Mouse (Mus musculus): Measurements from ENCODE around the gene Aldoart1. TPM values are rescaled to one million over a fixed set of nuclear protein-coding genes. Genes with fewer than 3 reads are reported as not detected.

Aldoart1 gene
- not detected in 2 replicates for polyA plus RNA-seq (2014; fragmentation: Nextera tagmentation; extraction: Ambion mirVana)

GRCm38 (mm10) chr4:72852534-72852933 lies at the start of gene Aldoart1:
Aldoart1 (minus strand) TSS chr4:72852634.
- WGBS: 95% methylated on average over 9 of the region's 9 CpGs
- H3K36me3 ChIP-seq (ENCODE audit: control insufficient read depth, insufficient read depth, low read length): no peaks in the 10 kb centered on the region
- no peaks in the 10 kb centered on the region for H3K27me3 ChIP-seq (ENCODE audit: control insufficient read depth, insufficient read depth, low read length)
- no peak for DNase-seq (ENCODE audit: low spot score)
- no peak within 1 kb of the TSS for H3K9ac ChIP-seq (ENCODE audit: low read depth, low read length)
- no peaks in the 10 kb centered on the region for H3K4me1 ChIP-seq (replicated peaks; ENCODE audit: control insufficient read depth, insufficient read depth, low read length)
- no peak for ATAC-seq (ENCODE audit: low FRiP score)
- H3K4me2 ChIP-seq (replicated peaks; ENCODE audit: low read depth, low read length): no peak within 1 kb of the TSS
- no peak within 1 kb of the TSS for H3K4me3 ChIP-seq (ENCODE audit: low read depth, low read length)
- H3K9me3 ChIP-seq (ENCODE audit: control insufficient read depth, low read length): no peaks in the 10 kb centered on the region
- no peak within 1 kb of the TSS for H3K27ac ChIP-seq (ENCODE audit: low read depth, low read length)

- H3K27me3 ChIP-seq (ENCODE audit: control insufficient read depth, insufficient read depth, low read length): no peaks in the 10 kb centered on the region
- no peaks in the 10 kb centered on the region for H3K9me3 ChIP-seq (ENCODE audit: control insufficient read depth, low read length)
Measured at GRCm38 (mm10) chr4:72901566-72901965, 49.1 kb upstream of the Aldoart1 start.

GRCm38 (mm10) chr4:72865371-72866075 lies 13.1 kb upstream of the Aldoart1 start:
- Histone ChIP-seq H3K27ac (ENCODE audit: low read depth, low read length) (no peak overlapping the region), H3K4me3 (ENCODE audit: low read depth, low read length) (no peak overlapping the region), H3K9ac (ENCODE audit: low read depth, low read length) (no peak overlapping the region), H3K4me2 (replicated peaks; ENCODE audit: low read depth, low read length) (no peak overlapping the region), H3K27me3 (ENCODE audit: control insufficient read depth, insufficient read depth, low read length) (no peaks in the 10 kb centered on the region), H3K9me3 (ENCODE audit: control insufficient read depth, low read length) (no peaks in the 10 kb centered on the region), H3K36me3 (ENCODE audit: control insufficient read depth, insufficient read depth, low read length) (no peaks in the 10 kb centered on the region), H3K4me1 (replicated peaks; ENCODE audit: control insufficient read depth, insufficient read depth, low read length) (no peaks in the 10 kb centered on the region)
- DNase-seq (ENCODE audit: low spot score) (no peak), ATAC-seq (ENCODE audit: low FRiP score) (no peak)
- WGBS: 79% methylated on average over 2 of the region's 2 CpGs

More at GRCm38 (mm10) chr4:72901566-72901965, 49.1 kb upstream of the Aldoart1 start:
- H3K4me2 ChIP-seq (replicated peaks; ENCODE audit: low read depth, low read length): no peak overlapping the region
- no peaks in the 10 kb centered on the region for H3K36me3 ChIP-seq (ENCODE audit: control insufficient read depth, insufficient read depth, low read length)
- no peak overlapping the region for H3K27ac ChIP-seq (ENCODE audit: low read depth, low read length)
- no peak for DNase-seq (ENCODE audit: low spot score)
- ATAC-seq (ENCODE audit: low FRiP score): no peak
- no peak overlapping the region for H3K4me3 ChIP-seq (ENCODE audit: low read depth, low read length)
- no peak overlapping the region for H3K9ac ChIP-seq (ENCODE audit: low read depth, low read length)
- H3K4me1 ChIP-seq (replicated peaks; ENCODE audit: control insufficient read depth, insufficient read depth, low read length): no peaks in the 10 kb centered on the region
- 75% methylated on average over 1 of the region's 1 CpGs for WGBS

DNA sequence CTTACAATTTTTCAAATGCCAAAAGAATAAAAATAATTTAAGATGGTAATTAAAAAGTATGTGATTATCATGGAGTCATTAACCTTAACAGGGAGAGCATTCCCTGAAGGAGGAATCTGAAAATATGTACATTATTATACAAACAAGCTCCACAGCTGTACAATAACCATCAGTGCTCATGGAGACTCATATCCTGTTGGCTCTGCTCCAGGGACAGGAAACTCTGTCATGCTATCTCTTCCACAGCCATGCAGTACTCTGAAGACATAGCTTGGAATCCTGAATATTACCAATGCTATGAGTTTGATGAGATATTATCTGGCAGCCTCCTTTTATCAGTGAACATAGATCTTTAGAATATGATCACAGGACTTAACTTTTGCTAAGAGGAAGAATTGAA lies 8.2 kb downstream of the Aldoart1 start:
- H3K4me2 ChIP-seq (replicated peaks; ENCODE audit: low read depth, low read length): no peak overlapping the region
- no peaks in the 10 kb centered on the region for H3K27me3 ChIP-seq (ENCODE audit: control insufficient read depth, insufficient read depth, low read length)
- ATAC-seq (ENCODE audit: low FRiP score) (no peak), DNase-seq (ENCODE audit: low spot score) (no peak)
- H3K4me3 ChIP-seq (ENCODE audit: low read depth, low read length): no peak overlapping the region
- no peaks in the 10 kb centered on the region for H3K4me1 ChIP-seq (replicated peaks; ENCODE audit: control insufficient read depth, insufficient read depth, low read length)
- H3K9me3 ChIP-seq (ENCODE audit: control insufficient read depth, low read length): no peaks in the 10 kb centered on the region
- H3K36me3 ChIP-seq (ENCODE audit: control insufficient read depth, insufficient read depth, low read length): no peaks in the 10 kb centered on the region
- no peak overlapping the region for H3K27ac ChIP-seq (ENCODE audit: low read depth, low read length)
- H3K9ac ChIP-seq (ENCODE audit: low read depth, low read length): no peak overlapping the region

DNA sequence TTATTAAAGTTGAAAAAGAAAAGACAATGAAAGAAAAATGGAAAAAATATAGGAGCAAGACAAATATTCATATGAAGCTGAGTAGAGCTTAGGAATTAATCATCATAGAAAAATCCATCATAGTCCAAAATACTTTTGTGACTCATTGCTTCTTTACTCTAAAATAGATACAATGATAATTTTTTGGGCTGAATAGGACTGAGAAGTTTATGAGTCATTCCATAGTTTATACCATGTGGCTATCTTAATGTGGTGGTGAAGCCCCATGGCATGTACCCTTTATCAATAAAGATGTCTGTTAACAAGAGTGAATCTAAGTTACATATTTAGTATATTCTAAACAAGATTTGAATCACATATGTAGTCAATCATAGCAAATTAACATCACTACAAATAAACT lies 9.4 kb downstream of the Aldoart1 start:
- Histone ChIP-seq H3K4me1 (replicated peaks; ENCODE audit: control insufficient read depth, insufficient read depth, low read length) (no peaks in the 10 kb centered on the region), H3K4me3 (ENCODE audit: low read depth, low read length) (no peak overlapping the region), H3K27ac (ENCODE audit: low read depth, low read length) (no peak overlapping the region), H3K9ac (ENCODE audit: low read depth, low read length) (no peak overlapping the region), H3K4me2 (replicated peaks; ENCODE audit: low read depth, low read length) (no peak overlapping the region), H3K36me3 (ENCODE audit: control insufficient read depth, insufficient read depth, low read length) (no peaks in the 10 kb centered on the region), H3K9me3 (ENCODE audit: control insufficient read depth, low read length) (no peaks in the 10 kb centered on the region), H3K27me3 (ENCODE audit: control insufficient read depth, insufficient read depth, low read length) (no peaks in the 10 kb centered on the region)
- ATAC-seq (ENCODE audit: low FRiP score) (no peak), DNase-seq (ENCODE audit: low spot score) (no peak)

DNA sequence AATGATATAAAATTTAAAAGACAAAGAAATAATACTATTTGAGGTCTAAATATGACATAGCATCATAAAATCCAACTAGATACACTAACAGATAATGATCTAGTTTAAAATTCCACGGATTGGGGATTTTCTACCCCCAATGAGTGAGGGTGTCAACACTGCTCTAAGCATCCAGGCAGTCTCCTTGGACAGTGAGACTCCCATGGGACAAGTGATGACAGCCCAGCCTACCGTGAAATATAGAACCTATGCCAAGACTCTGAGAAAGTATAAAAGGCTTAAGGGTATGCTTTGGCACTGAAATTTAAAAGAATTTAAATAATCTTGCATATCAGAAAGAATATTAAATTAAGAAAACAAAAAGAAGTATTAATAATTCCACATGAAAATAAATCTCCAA lies 16.0 kb downstream of the Aldoart1 start:
- Histone ChIP-seq H3K4me3 (ENCODE audit: low read depth, low read length) (no peak overlapping the region), H3K27me3 (ENCODE audit: control insufficient read depth, insufficient read depth, low read length) (no peaks in the 10 kb centered on the region), H3K9me3 (ENCODE audit: control insufficient read depth, low read length) (no peaks in the 10 kb centered on the region), H3K4me1 (replicated peaks; ENCODE audit: control insufficient read depth, insufficient read depth, low read length) (no peaks in the 10 kb centered on the region), H3K4me2 (replicated peaks; ENCODE audit: low read depth, low read length) (no peak overlapping the region), H3K27ac (ENCODE audit: low read depth, low read length) (no peak overlapping the region), H3K9ac (ENCODE audit: low read depth, low read length) (no peak overlapping the region), H3K36me3 (ENCODE audit: control insufficient read depth, insufficient read depth, low read length) (no peaks in the 10 kb centered on the region)
- ATAC-seq (ENCODE audit: low FRiP score): 0 out of 2 replicates have a peak, but pooled peaks have one; percentile 33
- 69% methylated on average over 2 of the region's 2 CpGs for WGBS
- no peak for DNase-seq (ENCODE audit: low spot score)

DNA sequence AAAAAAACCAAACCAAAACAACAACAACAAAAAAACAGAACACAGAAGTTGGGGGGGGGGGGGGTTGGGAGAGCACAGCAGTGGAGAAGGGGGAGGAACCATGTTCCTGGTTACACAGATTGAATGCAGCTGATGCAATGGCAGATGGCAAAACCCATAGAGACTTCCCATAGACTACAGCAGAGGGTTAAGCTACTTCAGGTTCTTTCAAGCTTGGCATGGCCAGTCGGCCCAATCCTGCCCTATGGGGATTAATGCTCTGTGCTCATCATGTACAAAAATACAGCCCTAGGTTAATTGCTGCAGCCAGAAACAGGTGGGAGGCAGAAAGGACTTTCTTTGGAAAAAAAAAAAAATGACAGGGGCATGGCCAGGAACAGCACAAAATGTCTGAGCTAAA lies 17.0 kb downstream of the Aldoart1 start:
- Histone ChIP-seq H3K4me3 (ENCODE audit: low read depth, low read length) (no peak overlapping the region), H3K27me3 (ENCODE audit: control insufficient read depth, insufficient read depth, low read length) (no peaks in the 10 kb centered on the region), H3K4me2 (replicated peaks; ENCODE audit: low read depth, low read length) (no peak overlapping the region), H3K9me3 (ENCODE audit: control insufficient read depth, low read length) (no peaks in the 10 kb centered on the region), H3K9ac (ENCODE audit: low read depth, low read length) (no peak overlapping the region), H3K4me1 (replicated peaks; ENCODE audit: control insufficient read depth, insufficient read depth, low read length) (no peaks in the 10 kb centered on the region), H3K36me3 (ENCODE audit: control insufficient read depth, insufficient read depth, low read length) (no peaks in the 10 kb centered on the region), H3K27ac (ENCODE audit: low read depth, low read length) (no peak overlapping the region)
- DNase-seq (ENCODE audit: low spot score): no peak
- 50% methylated on average over 1 of the region's 1 CpGs for WGBS
- peak; percentile 49; the same call in 1 of the 2 replicates for ATAC-seq (ENCODE audit: low FRiP score)

DNA sequence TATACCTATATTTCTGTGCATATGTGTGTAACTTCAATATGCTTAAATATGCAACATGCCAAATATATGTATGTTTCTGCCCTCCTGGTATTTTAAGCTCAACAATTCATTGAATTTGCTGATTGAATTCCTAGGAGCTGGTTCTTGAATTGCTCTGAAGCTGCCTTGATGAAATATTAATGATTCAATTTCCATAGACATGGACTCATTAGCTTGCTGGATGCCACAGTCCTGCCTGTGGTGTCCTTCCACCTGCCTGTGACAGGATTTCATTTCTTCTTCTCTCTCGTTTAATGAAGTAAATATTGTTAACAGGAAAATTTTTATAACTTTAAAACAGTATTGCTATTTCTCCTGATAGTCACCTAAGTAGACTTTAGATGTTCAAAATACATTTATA lies 51.6 kb downstream of the Aldoart1 start:
- no peak overlapping the region for H3K4me3 ChIP-seq (ENCODE audit: low read depth, low read length)
- WGBS: 73% methylated on average over 1 of the region's 1 CpGs
- no peaks in the 10 kb centered on the region for H3K27me3 ChIP-seq (ENCODE audit: control insufficient read depth, insufficient read depth, low read length)
- H3K36me3 ChIP-seq (ENCODE audit: control insufficient read depth, insufficient read depth, low read length): no peaks in the 10 kb centered on the region
- no peak overlapping the region for H3K9ac ChIP-seq (ENCODE audit: low read depth, low read length)
- H3K27ac ChIP-seq (ENCODE audit: low read depth, low read length): no peak overlapping the region
- no peaks in the 10 kb centered on the region for H3K4me1 ChIP-seq (replicated peaks; ENCODE audit: control insufficient read depth, insufficient read depth, low read length)
- DNase-seq (ENCODE audit: low spot score) (no peak), ATAC-seq (ENCODE audit: low FRiP score) (no peak)
- H3K9me3 ChIP-seq (ENCODE audit: control insufficient read depth, low read length): no peaks in the 10 kb centered on the region
- H3K4me2 ChIP-seq (replicated peaks; ENCODE audit: low read depth, low read length): no peak overlapping the region

Measured in hindbrain, embryonic 11.5 days (tissue).